Mouse (Mus musculus): ENCODE measurements around the gene Myrfl.

Gene Myrfl

GRCm38 (mm10) chr10:116896336-116897177 is at the start of gene Myrfl:
Myrfl (minus strand) TSS chr10:116896919.
- no peak for DNase-seq (ENCODE audit: low spot score in 2 of 2)

- no peak for DNase-seq (ENCODE audit: low spot score in 2 of 2)
Measured at GRCm38 (mm10) chr10:116944940-116945339, 48.2 kb upstream of the Myrfl start.

GRCm38 (mm10) chr10:116944144-116944543 is 47.4 kb upstream of the Myrfl start:
- DNase-seq (ENCODE audit: low spot score in 2 of 2), result no peak

GRCm38 (mm10) chr10:116943025-116943424 is 46.3 kb upstream of the Myrfl start:
- DNase-seq (ENCODE audit: low spot score in 2 of 2), result no peak

- no peak for DNase-seq (ENCODE audit: low spot score in 2 of 2)
Measured at GRCm38 (mm10) chr10:116935028-116935427, 38.3 kb upstream of the Myrfl start.

- no peak for DNase-seq (ENCODE audit: low spot score in 2 of 2)
Measured at GRCm38 (mm10) chr10:116933794-116934193, 37.1 kb upstream of the Myrfl start.

GRCm38 (mm10) chr10:116932418-116932817 is 35.7 kb upstream of the Myrfl start:
- no peak for DNase-seq (ENCODE audit: low spot score in 2 of 2)

GRCm38 (mm10) chr10:116931497-116932179 is 34.9 kb upstream of the Myrfl start:
- no peak for DNase-seq (ENCODE audit: low spot score in 2 of 2)

- DNase-seq (ENCODE audit: low spot score in 2 of 2), result no peak
Measured at GRCm38 (mm10) chr10:116930936-116931335, 34.2 kb upstream of the Myrfl start.

- no peak for DNase-seq (ENCODE audit: low spot score in 2 of 2)
Measured at GRCm38 (mm10) chr10:116930506-116930905, 33.8 kb upstream of the Myrfl start.

- DNase-seq (ENCODE audit: low spot score in 2 of 2), result no peak
Measured at GRCm38 (mm10) chr10:116928826-116929225, 32.1 kb upstream of the Myrfl start.

- DNase-seq (ENCODE audit: low spot score in 2 of 2), result no peak
Measured at GRCm38 (mm10) chr10:116926428-116927113, 29.9 kb upstream of the Myrfl start.

- no peak for DNase-seq (ENCODE audit: low spot score in 2 of 2)
Measured at GRCm38 (mm10) chr10:116923651-116924495, 27.2 kb upstream of the Myrfl start.

- DNase-seq (ENCODE audit: low spot score in 2 of 2), result no peak
Measured at GRCm38 (mm10) chr10:116922161-116922560, 25.4 kb upstream of the Myrfl start.

GRCm38 (mm10) chr10:116921416-116921815 is 24.7 kb upstream of the Myrfl start:
- DNase-seq (ENCODE audit: low spot score in 2 of 2), result no peak

- no peak for DNase-seq (ENCODE audit: low spot score in 2 of 2)
Measured at GRCm38 (mm10) chr10:116920641-116921040, 23.9 kb upstream of the Myrfl start.

- DNase-seq (ENCODE audit: low spot score in 2 of 2), result no peak
Measured at GRCm38 (mm10) chr10:116919368-116920317, 22.9 kb upstream of the Myrfl start.

GRCm38 (mm10) chr10:116916581-116916980 is 19.9 kb upstream of the Myrfl start:
- no peak for DNase-seq (ENCODE audit: low spot score in 2 of 2)

- DNase-seq (ENCODE audit: low spot score in 2 of 2), result no peak
Measured at GRCm38 (mm10) chr10:116915286-116915685, 18.6 kb upstream of the Myrfl start.

GRCm38 (mm10) chr10:116914586-116914985 is 17.9 kb upstream of the Myrfl start:
- DNase-seq (ENCODE audit: low spot score in 2 of 2), result no peak
